Mouse (Mus musculus): ENCODE results near the gene Capn12. TPM values are rescaled to one million over a fixed set of nuclear protein-coding genes. Genes with fewer than 3 reads are reported as not detected.
A peak's percentile ranks its signal among the peaks of the same experiment; 100 is the strongest.

Capn12 gene
- polyA plus RNA-seq, 1 experiment, result 0.11 TPM

GRCm38 (mm10) chr7:28903778-28904177, 22.6 kb downstream of the Capn12 start:
- no peaks in the 10 kb centered on the region for H3K4me1 ChIP-seq (ENCODE audit: control insufficient read depth, insufficient read depth, low read length)
- WGBS, result 87% methylated on average over 10 of the region's 10 CpGs
- TF ChIP-seq POLR2A (IDR thresholded peaks at IDR 0.05; ENCODE audit: low read depth, low read length) (no peak), CTCF (conservative IDR thresholded peaks at IDR 0.05; ENCODE audit: insufficient read depth, insufficient read length, low read depth, low read length) (no peak)
- H3K27me3 ChIP-seq (replicated peaks; ENCODE audit: control insufficient read depth, insufficient read depth, low read length), result no peaks in the 10 kb centered on the region
- H3K27ac ChIP-seq (ENCODE audit: insufficient read depth, low read depth, low read length), result no peak overlapping the region
- no peak overlapping the region for H3K4me3 ChIP-seq (ENCODE audit: insufficient read depth, low read depth, low read length)
- H3K36me3 ChIP-seq (ENCODE audit: control insufficient read depth, insufficient read depth, low read length), result peaks cover 19% of the 10 kb centered on the region
- no peak for DNase-seq

GRCm38 (mm10) chr7:28907195-28907594, 26.0 kb downstream of the Capn12 start:
- Histone ChIP-seq H3K4me3 (ENCODE audit: insufficient read depth, low read depth, low read length) (no peak overlapping the region), H3K27ac (ENCODE audit: insufficient read depth, low read depth, low read length) (no peak overlapping the region), H3K36me3 (ENCODE audit: control insufficient read depth, insufficient read depth, low read length) (peaks cover 18% of the 10 kb centered on the region), H3K4me1 (ENCODE audit: control insufficient read depth, insufficient read depth, low read length) (peaks cover 3% of the 10 kb centered on the region; the same call in 1 of the 2 replicates), H3K27me3 (replicated peaks; ENCODE audit: control insufficient read depth, insufficient read depth, low read length) (no peaks in the 10 kb centered on the region)
- DNase-seq, result no peak
- TF ChIP-seq POLR2A (IDR thresholded peaks at IDR 0.05; ENCODE audit: low read depth, low read length) (no peak), CTCF (conservative IDR thresholded peaks at IDR 0.05; ENCODE audit: insufficient read depth, insufficient read length, low read depth, low read length) (no peak)
- 91% methylated on average over 5 of the region's 5 CpGs for WGBS

GRCm38 (mm10) chr7:28911632-28912031, 30.4 kb downstream of the Capn12 start:
- H3K4me1 ChIP-seq (ENCODE audit: control insufficient read depth, insufficient read depth, low read length), result peaks cover 9% of the 10 kb centered on the region; the same call in 1 of the 2 replicates
- H3K27ac ChIP-seq (ENCODE audit: insufficient read depth, low read depth, low read length), result peak overlapping the region; percentile 86
- H3K27me3 ChIP-seq (replicated peaks; ENCODE audit: control insufficient read depth, insufficient read depth, low read length), result no peaks in the 10 kb centered on the region
- H3K36me3 ChIP-seq (ENCODE audit: control insufficient read depth, insufficient read depth, low read length), result peaks cover 13% of the 10 kb centered on the region
- DNase-seq, result peak; percentile 93
- WGBS, result 29% methylated on average over 4 of the region's 4 CpGs
- TF ChIP-seq POLR2A (IDR thresholded peaks at IDR 0.05; ENCODE audit: low read depth, low read length) (no peak), CTCF (conservative IDR thresholded peaks at IDR 0.05; ENCODE audit: insufficient read depth, insufficient read length, low read depth, low read length) (no peak)
- no peak overlapping the region for H3K4me3 ChIP-seq (ENCODE audit: insufficient read depth, low read depth, low read length)

- no peaks in the 10 kb centered on the region for H3K27me3 ChIP-seq (replicated peaks; ENCODE audit: control insufficient read depth, insufficient read depth, low read length)
- H3K36me3 ChIP-seq (ENCODE audit: control insufficient read depth, insufficient read depth, low read length), result peaks cover 13% of the 10 kb centered on the region
- WGBS, result 60% methylated on average over 11 of the region's 11 CpGs
- no peak overlapping the region for H3K4me3 ChIP-seq (ENCODE audit: insufficient read depth, low read depth, low read length)
- DNase-seq, result no peak
- peak overlapping the region; percentile 86 for H3K27ac ChIP-seq (ENCODE audit: insufficient read depth, low read depth, low read length)
- peaks cover 21% of the 10 kb centered on the region for H3K4me1 ChIP-seq (ENCODE audit: control insufficient read depth, insufficient read depth, low read length)
- TF ChIP-seq CTCF (conservative IDR thresholded peaks at IDR 0.05; ENCODE audit: insufficient read depth, insufficient read length, low read depth, low read length) (no peak), POLR2A (IDR thresholded peaks at IDR 0.05; ENCODE audit: low read depth, low read length) (no peak)
These were observed 31.9 kb downstream of the Capn12 start for GRCm38 (mm10) chr7:28913171-28913570.

- no peak overlapping the region for H3K4me3 ChIP-seq (ENCODE audit: insufficient read depth, low read depth, low read length)
- H3K36me3 ChIP-seq (ENCODE audit: control insufficient read depth, insufficient read depth, low read length), result peaks cover 10% of the 10 kb centered on the region
- H3K27me3 ChIP-seq (replicated peaks; ENCODE audit: control insufficient read depth, insufficient read depth, low read length), result no peaks in the 10 kb centered on the region
- 0 out of 2 replicates have a peak overlapping the region, but pooled peaks have one; percentile 4 for H3K27ac ChIP-seq (ENCODE audit: insufficient read depth, low read depth, low read length)
- TF ChIP-seq CTCF (conservative IDR thresholded peaks at IDR 0.05; ENCODE audit: insufficient read depth, insufficient read length, low read depth, low read length) (peak; percentile 48), POLR2A (IDR thresholded peaks at IDR 0.05; ENCODE audit: low read depth, low read length) (no peak)
- no peak for DNase-seq
- H3K4me1 ChIP-seq (ENCODE audit: control insufficient read depth, insufficient read depth, low read length), result peaks cover 49% of the 10 kb centered on the region
These were observed 35.3 kb downstream of the Capn12 start for GRCm38 (mm10) chr7:28916491-28916890.

GRCm38 (mm10) chr7:28917503-28918426, 36.5 kb downstream of the Capn12 start:
- no peak for TF ChIP-seq POLR2A (IDR thresholded peaks at IDR 0.05; ENCODE audit: low read depth, low read length)
- TF ChIP-seq CTCF (conservative IDR thresholded peaks at IDR 0.05; ENCODE audit: insufficient read depth, insufficient read length, low read depth, low read length), result no peak
- Histone ChIP-seq H3K4me1 (ENCODE audit: control insufficient read depth, insufficient read depth, low read length) (peaks cover 52% of the 10 kb centered on the region), H3K27ac (ENCODE audit: insufficient read depth, low read depth, low read length) (peak overlapping the region; percentile 83), H3K27me3 (replicated peaks; ENCODE audit: control insufficient read depth, insufficient read depth, low read length) (no peaks in the 10 kb centered on the region), H3K4me3 (ENCODE audit: insufficient read depth, low read depth, low read length) (no peak overlapping the region), H3K36me3 (ENCODE audit: control insufficient read depth, insufficient read depth, low read length) (peaks cover 10% of the 10 kb centered on the region)
- WGBS, result 14% methylated on average over 10 of the region's 10 CpGs
- DNase-seq, result peak; percentile 90

GRCm38 (mm10) chr7:28918540-28918939, 37.3 kb downstream of the Capn12 start:
- peaks cover 60% of the 10 kb centered on the region for H3K4me1 ChIP-seq (ENCODE audit: control insufficient read depth, insufficient read depth, low read length)
- DNase-seq, result no peak
- no peak for TF ChIP-seq CTCF (conservative IDR thresholded peaks at IDR 0.05; ENCODE audit: insufficient read depth, insufficient read length, low read depth, low read length)
- no peak for TF ChIP-seq POLR2A (IDR thresholded peaks at IDR 0.05; ENCODE audit: low read depth, low read length)
- WGBS, result 61% methylated on average over 8 of the region's 8 CpGs
- peak overlapping the region; percentile 83 for H3K27ac ChIP-seq (ENCODE audit: insufficient read depth, low read depth, low read length)
- no peak overlapping the region for H3K4me3 ChIP-seq (ENCODE audit: insufficient read depth, low read depth, low read length)
- H3K27me3 ChIP-seq (replicated peaks; ENCODE audit: control insufficient read depth, insufficient read depth, low read length), result no peaks in the 10 kb centered on the region
- peaks cover 8% of the 10 kb centered on the region for H3K36me3 ChIP-seq (ENCODE audit: control insufficient read depth, insufficient read depth, low read length)
